Comparison of ENCODE assay signal across 21 mouse cellular contexts in genomic region chr13:9738190-9738589, GRCm38 (mm10). TPM values are rescaled to one million over a fixed set of nuclear protein-coding genes. Genes with fewer than 3 reads are reported as not detected.
DNase-seq lines count a peak whose midpoint lies in the region; ATAC-seq and TF ChIP-seq lines count a peak whose summit lies in the region.
"Had no signal": no experiment of that assay in that cellular context is flagged by ENCODE, and none has a peak within 500 bp of the region (broad histone marks: within the 10 kb centered on the region; RNA-seq: fewer than 3 reads in every experiment).

No protein-coding gene starts in this region.

- 0 out of 2 replicates have a peak, but pooled peaks cover 3% of the 10 kb centered on the region for H3K36me3 ChIP-seq in forebrain, embryonic 13.5 days (ENCODE audit: poor library complexity, severe bottlenecking)
- peaks cover 11% of the 10 kb centered on the region for H3K36me3 ChIP-seq in forebrain, embryonic 10.5 days (replicated peaks)
- 0 out of 2 replicates have a peak, but pooled peaks cover 9% of the 10 kb centered on the region for H3K36me3 ChIP-seq in heart, postnatal 0 days (replicated peaks; ENCODE audit: control insufficient read depth, insufficient read depth, low read length)
- H3K36me3 ChIP-seq in midbrain, postnatal 0 days (ENCODE audit: insufficient read depth, low read length): no peaks in the 10 kb centered on the region
- H3K36me3 ChIP-seq in midbrain, embryonic 10.5 days: peaks cover 6% of the 10 kb centered on the region
- H3K36me3 ChIP-seq in splenic B cell, adult 2 months (ENCODE audit: control insufficient read depth, insufficient read depth, low read length, poor library complexity, severe bottlenecking): no peaks in the 10 kb centered on the region

- 69% methylated on average over 2 of the region's 2 CpGs for WGBS in forebrain, embryonic 13.5 days
- WGBS in forebrain, embryonic 10.5 days: 82% methylated on average over 2 of the region's 2 CpGs
- WGBS in heart, postnatal 0 days: 56% methylated on average over 2 of the region's 2 CpGs
- 51% methylated on average over 2 of the region's 2 CpGs for WGBS in midbrain, postnatal 0 days
- 86% methylated on average over 2 of the region's 2 CpGs for WGBS in midbrain, embryonic 10.5 days

- H3K27me3 ChIP-seq in forebrain, embryonic 13.5 days: no peaks in the 10 kb centered on the region
- no peaks in the 10 kb centered on the region for H3K27me3 ChIP-seq in forebrain, embryonic 10.5 days (ENCODE audit: poor library complexity, severe bottlenecking)
- H3K27me3 ChIP-seq in heart, postnatal 0 days (ENCODE audit: control insufficient read depth, insufficient read depth, low read length): no peaks in the 10 kb centered on the region
- no peaks in the 10 kb centered on the region for H3K27me3 ChIP-seq in midbrain, postnatal 0 days (ENCODE audit: insufficient read depth, low read length)
- H3K27me3 ChIP-seq in midbrain, embryonic 10.5 days (ENCODE audit: low read depth, poor library complexity, severe bottlenecking): no peaks in the 10 kb centered on the region
- H3K27me3 ChIP-seq in splenic B cell, adult 2 months (ENCODE audit: control insufficient read depth, insufficient read depth, low read length, poor library complexity, severe bottlenecking): no peaks in the 10 kb centered on the region
- H3K27me3 ChIP-seq: limb, embryonic 12.5 days; liver, embryonic 13.5 days; megakaryocyte, embryonic 14.5 days had no signal

- intact Hi-C loops in heart, postnatal 10 days (cut with DNase I): no loop called here

- no peak overlapping the region for H3K4me2 ChIP-seq in forebrain, embryonic 13.5 days
- no peak overlapping the region for H3K4me2 ChIP-seq in heart, postnatal 0 days (ENCODE audit: low read depth, low read length)
- no peak overlapping the region for H3K4me2 ChIP-seq in midbrain, postnatal 0 days (ENCODE audit: low read depth, low read length, poor library complexity, severe bottlenecking)
- H3K4me2 ChIP-seq: limb, embryonic 12.5 days; liver, embryonic 13.5 days; lung, embryonic 14.5 days had no signal

- no peak overlapping the region for H3K9ac ChIP-seq in forebrain, embryonic 13.5 days
- no peak overlapping the region for H3K9ac ChIP-seq in heart, postnatal 0 days (replicated peaks; ENCODE audit: low read depth, low read length)
- H3K9ac ChIP-seq in midbrain, postnatal 0 days (replicated peaks; ENCODE audit: low read length, poor library complexity, severe bottlenecking): no peak overlapping the region
- H3K9ac ChIP-seq: limb, embryonic 12.5 days; liver, embryonic 13.5 days; lung, embryonic 14.5 days had no signal

- no peak overlapping the region for H3K4me3 ChIP-seq in forebrain, embryonic 13.5 days
- no peak overlapping the region for H3K4me3 ChIP-seq in forebrain, embryonic 10.5 days
- no peak overlapping the region for H3K4me3 ChIP-seq in heart, postnatal 0 days (ENCODE audit: low read depth, low read length)
- H3K4me3 ChIP-seq in midbrain, postnatal 0 days (ENCODE audit: low read depth, low read length): no peak overlapping the region
- no peak overlapping the region for H3K4me3 ChIP-seq in midbrain, embryonic 10.5 days
- H3K4me3 ChIP-seq: limb, embryonic 12.5 days; liver, embryonic 13.5 days; megakaryocyte, embryonic 14.5 days had no signal

- H3K27ac ChIP-seq in forebrain, embryonic 13.5 days: no peak overlapping the region
- no peak overlapping the region for H3K27ac ChIP-seq in forebrain, embryonic 10.5 days
- peak overlapping the region; percentile 8; the same call in 1 of the 2 replicates for H3K27ac ChIP-seq in heart, postnatal 0 days (ENCODE audit: low read depth)
- H3K27ac ChIP-seq in midbrain, postnatal 0 days (ENCODE audit: low read depth, low read length): no peak overlapping the region
- H3K27ac ChIP-seq in midbrain, embryonic 10.5 days (replicated peaks): no peak overlapping the region
- H3K27ac ChIP-seq: hindbrain, postnatal 0 days; limb, embryonic 12.5 days; liver, embryonic 13.5 days had no signal

- DNase-seq in forebrain, embryonic 10.5 days (ENCODE audit: extremely low spot score, low spot score): no peak
- no peak for DNase-seq in heart, postnatal 0 days (ENCODE audit: low spot score)
- no peak for DNase-seq in heart, postnatal 10 days
- DNase-seq in midbrain, postnatal 0 days (ENCODE audit: low spot score): no peak
- DNase-seq in midbrain, embryonic 10.5 days (ENCODE audit: low spot score): no peak
- peak; percentile 23 for DNase-seq in splenic B cell, adult 2 months (ENCODE audit: low read depth, low spot score)
- no peak for DNase-seq in adrenal gland, adult 18-20 months (ENCODE audit: low spot score in 2 of 2)
- DNase-seq: adrenal gland, adult 8-10 months; cerebellum, adult 9-10 months; gastrocnemius, postnatal 36 days; kidney, adult 9 months; kidney, postnatal 14 days; liver, embryonic 13.5 days; lung, embryonic 14.5 days; right cerebral cortex, postnatal 14 days had no signal

- peaks cover 39% of the 10 kb centered on the region for H3K4me1 ChIP-seq in forebrain, embryonic 13.5 days
- 0 out of 2 replicates have a peak, but pooled peaks cover 8% of the 10 kb centered on the region for H3K4me1 ChIP-seq in forebrain, embryonic 10.5 days
- peaks cover 30% of the 10 kb centered on the region for H3K4me1 ChIP-seq in heart, postnatal 0 days (ENCODE audit: control insufficient read depth, insufficient read depth)
- H3K4me1 ChIP-seq in midbrain, postnatal 0 days (ENCODE audit: insufficient read depth, low read length): no peaks in the 10 kb centered on the region
- H3K4me1 ChIP-seq in midbrain, embryonic 10.5 days: peaks cover 3% of the 10 kb centered on the region; the same call in 1 of the 2 replicates

- peak; percentile 82 for ATAC-seq in forebrain, embryonic 13.5 days
- no peak for ATAC-seq in heart, postnatal 0 days (ENCODE audit: insufficient read depth, low read depth)
- ATAC-seq in midbrain, postnatal 0 days (ENCODE audit: low FRiP score): peak; percentile 47; the same call in 1 of the 2 replicates
- ATAC-seq: CD4-positive, CD25-positive, alpha-beta regulatory T cell, adult 4 months; hindbrain, postnatal 0 days; intestine, embryonic 16.5 days had no signal

- TF ChIP-seq EP300 in heart, postnatal 0 days (IDR thresholded peaks at IDR 0.05; ENCODE audit: low read depth): no peak

- no peak for TF ChIP-seq CTCF in heart, postnatal 0 days (IDR thresholded peaks at IDR 0.05; ENCODE audit: low read depth)
- no peak for TF ChIP-seq CTCF in midbrain, postnatal 0 days (IDR thresholded peaks at IDR 0.05)

- H3K9me3 ChIP-seq in forebrain, embryonic 13.5 days (replicated peaks): no peaks in the 10 kb centered on the region
- H3K9me3 ChIP-seq in forebrain, embryonic 10.5 days: no peaks in the 10 kb centered on the region
- H3K9me3 ChIP-seq in heart, postnatal 0 days (replicated peaks; ENCODE audit: control insufficient read depth, low read length): no peaks in the 10 kb centered on the region
- H3K9me3 ChIP-seq in midbrain, postnatal 0 days (ENCODE audit: low read length): no peaks in the 10 kb centered on the region
- H3K9me3 ChIP-seq in midbrain, embryonic 10.5 days (replicated peaks): no peaks in the 10 kb centered on the region
- H3K9me3 ChIP-seq: limb, embryonic 12.5 days; liver, embryonic 13.5 days; megakaryocyte, embryonic 14.5 days had no signal

RNA-seq across cellular contexts. Expression of gene Zmynd11, which starts 26.9 kb away (rescaled TPM):
- polyA plus RNA-seq in forebrain, embryonic 13.5 days (2015; fragmentation: Nextera tagmentation; extraction: Ambion mirVana): 139 and 142 TPM in 2 replicates
- 103 and 104 TPM in 2 replicates for polyA plus RNA-seq in forebrain, embryonic 10.5 days (2016; fragmentation: Nextera tagmentation; extraction: Ambion mirVana)
- 84.2 and 101 TPM in 2 replicates for total RNA-seq in heart, postnatal 0 days (2014; rRNA removed; ENCODE audit: low replicate concordance)
- 92.5 and 99.9 TPM in 2 replicates for polyA plus RNA-seq in heart, postnatal 0 days (2015; fragmentation: Nextera tagmentation; extraction: Ambion mirVana)
- 100 to 1,000 TPM; 136 to 143 TPM for total RNA-seq in heart, postnatal 10 days (2021)
- 163 and 222 TPM in 2 replicates for total RNA-seq in midbrain, postnatal 0 days (2014; rRNA removed)
- polyA plus RNA-seq in midbrain, postnatal 0 days (2015; fragmentation: Nextera tagmentation; extraction: Ambion mirVana): 138 and 157 TPM in 2 replicates
- 104 and 111 TPM in 2 replicates for polyA plus RNA-seq in midbrain, embryonic 10.5 days (2016; fragmentation: Nextera tagmentation; extraction: Ambion mirVana)
- 100 to 1,000 TPM; 137 to 162 TPM for total RNA-seq in adrenal gland, adult 18-20 months (2021)
